Mouse (Mus musculus): ENCODE data around the gene Lrp1.

GRCm38 (mm10) chr10:127596321-127596941 is 24.5 kb downstream of the Lrp1 start:
- TF ChIP-seq USF2 (IDR thresholded peaks at IDR 0.05; ENCODE audit: borderline replicate concordance in 1 of 2, insufficient read depth in 1 of 2, low read depth in 1 of 2, low read length in 2 of 2), result no peak
- no peak for TF ChIP-seq POLR2A (IDR thresholded peaks at IDR 0.05; ENCODE audit: control insufficient read depth in 1 of 2, insufficient read depth in 1 of 2, low read depth in 1 of 2, low read length in 2 of 2, poor library complexity in 1 of 2)
- no peak for TF ChIP-seq CTCF (IDR thresholded peaks at IDR 0.05 in 2 of 3, conservative IDR thresholded peaks at IDR 0.05 in 1 of 3; ENCODE audit: control insufficient read depth in 1 of 3, insufficient read depth in 1 of 3, low read depth in 2 of 3, low read length in 3 of 3, poor library complexity in 1 of 3, severe bottlenecking in 1 of 3)
- no peak; a peak in 1 of 4 replicates for TF ChIP-seq EP300 (IDR thresholded peaks at IDR 0.05; ENCODE audit: low read depth in 1 of 2, low read length in 2 of 2)
- TF ChIP-seq POLR2AphosphoS2 (IDR thresholded peaks at IDR 0.05; ENCODE audit: low read length), result no peak
- no peak for TF ChIP-seq HCFC1 (IDR thresholded peaks at IDR 0.05; ENCODE audit: low read depth, low read length)
- no peak for TF ChIP-seq POLR2AphosphoS5 (IDR thresholded peaks at IDR 0.05; ENCODE audit: borderline replicate concordance, low read depth, low read length)
- TF ChIP-seq ZC3H11A (IDR thresholded peaks at IDR 0.05; ENCODE audit: low read depth, low read length), result no peak
- no peak for TF ChIP-seq SIN3A (IDR thresholded peaks at IDR 0.05; ENCODE audit: low read length)
- no peak for TF ChIP-seq TCF12 (IDR thresholded peaks at IDR 0.05; ENCODE audit: low read depth, low read length)

Measured in MEL (cell line).